Mouse (Mus musculus) cortical plate, adult 2 months (tissue): ENCODE measurements around the gene Dlx2.

ENCODE experiments used
- CTCF ChIP-seq: fragments of 200-500 bp; IDR thresholded peaks from 2 replicates; pipeline ENCODE4 v1.5.1; 2011; ENCODE audit warnings: mild to moderate bottlenecking, control low read depth, low read length; ENCODE audit not compliant: insufficient read depth; ENCODE audit errors: extremely low read depth
- POLR2A ChIP-seq: fragments of 200-500 bp; IDR thresholded peaks from 2 replicates; pipeline ENCODE4 v1.6.1; 2011; ENCODE audit warnings: mild to moderate bottlenecking, low read length, control low read depth; ENCODE audit not compliant: insufficient read depth; ENCODE audit errors: extremely low read depth

GRCm38 (mm10) chr2:71545882-71546639, 493 bp downstream of the Dlx2 start:
- no peak for TF ChIP-seq CTCF
- TF ChIP-seq POLR2A: no peak
